Mouse (Mus musculus) thymus, adult 2 months (tissue): ENCODE data around the gene Trim28. TPM values are rescaled to one million over a fixed set of nuclear protein-coding genes. Genes with fewer than 3 reads are reported as not detected.

Source experiments
- DNase-seq: peaks from one replicate; pipeline ENCODE4 v3.0.0; 2021
- H3K27ac ChIP-seq: fragments of 200-500 bp; 2 replicates; pipeline ENCODE4 v1.5.1; 2012; ENCODE audit warnings: low read length, control low read depth; ENCODE audit not compliant: control insufficient read depth, insufficient read depth
- H3K27me3 ChIP-seq: fragments of 200-500 bp; 2 replicates; pipeline ENCODE4 v1.6.1; 2012; ENCODE audit warnings: mild to moderate bottlenecking, low read length, moderate library complexity, mixed read lengths; ENCODE audit not compliant: control insufficient read depth, insufficient read depth
- H3K36me3 ChIP-seq: fragments of 200-500 bp; 2 replicates; pipeline ENCODE4 v1.6.1; 2012; ENCODE audit warnings: mild to moderate bottlenecking, low read length, moderate library complexity; ENCODE audit not compliant: control insufficient read depth, insufficient read depth
- H3K4me1 ChIP-seq: fragments of 200-500 bp; replicated peaks from 2 replicates; pipeline ENCODE4 v1.6.1; 2012; ENCODE audit warnings: low read length; ENCODE audit not compliant: control insufficient read depth, insufficient read depth
- H3K4me3 ChIP-seq: fragments of 200-500 bp; 2 replicates; pipeline ENCODE4 v1.5.1; 2012; ENCODE audit warnings: mild to moderate bottlenecking, low read length, control low read depth, moderate library complexity; ENCODE audit not compliant: control insufficient read depth, insufficient read depth
- CTCF ChIP-seq: fragments of 200-500 bp; IDR thresholded peaks from 2 replicates; pipeline ENCODE4 v1.5.1; 2012; ENCODE audit warnings: mild to moderate bottlenecking, control low read depth, low read length, moderate library complexity, borderline replicate concordance; ENCODE audit not compliant: control insufficient read depth, poor library complexity, insufficient read depth; ENCODE audit errors: extremely low read depth
- POLR2A ChIP-seq: fragments of 200-500 bp; IDR thresholded peaks from 2 replicates; pipeline ENCODE4 v1.6.1; 2012; ENCODE audit warnings: mild to moderate bottlenecking, low read length, control low read depth, moderate library complexity; ENCODE audit not compliant: control insufficient read depth, poor library complexity, insufficient read depth; ENCODE audit errors: extremely low read depth
- WGBS: fragments of 180-500 bp; shearing (Covaris S2); methylation state at CpG from one replicate; pipeline ENCODE4 v1.1.7; 2018; 5-methylcytosine and 5-hydroxymethylcytosine counted together
- polyA plus RNA-seq: library from polyadenylated mRNA; depleted of rRNA; stranded (reverse); fragments of >200 nt; gene quantifications from 2 replicates; pipeline ENCODE4 v1.2.3, GENCODE M21; 2012; rRNA removed

The Trim28 gene
- polyA plus RNA-seq = 902 and 905 TPM in 2 replicates

- Histone ChIP-seq H3K27me3 (no peaks in the 10 kb centered on the region), H3K4me3 (no peak within 1 kb of the TSS), H3K36me3 (no peaks in the 10 kb centered on the region), H3K27ac (no peak within 1 kb of the TSS), H3K4me1 (no peaks in the 10 kb centered on the region)
- DNase-seq = no peak
- TF ChIP-seq CTCF (no peak), POLR2A (no peak)
- 90% methylated on average over 3 of the region's 3 CpGs for WGBS
Observed at GRCm38 (mm10) chr7:12998851-12999250, at the start of gene Trim28. Gene Trim28 (plus strand): TSS chr7:12999114.

GRCm38 (mm10) chr7:12949872-12950229, 49.1 kb upstream of the Trim28 start:
- TF ChIP-seq POLR2A = no peak
- no peak for TF ChIP-seq CTCF
- Histone ChIP-seq H3K4me3 (peak overlapping the region; percentile 69), H3K27me3 (no peaks in the 10 kb centered on the region), H3K36me3 (no peaks in the 10 kb centered on the region), H3K4me1 (peaks cover 8% of the 10 kb centered on the region), H3K27ac (peak overlapping the region; percentile 33)
- DNase-seq = no peak
- WGBS = 1% methylated on average over 16 of the region's 16 CpGs

GRCm38 (mm10) chr7:12954896-12955295, 44.0 kb upstream of the Trim28 start:
- Histone ChIP-seq H3K27ac (no peak overlapping the region), H3K36me3 (no peaks in the 10 kb centered on the region), H3K4me1 (peaks cover 4% of the 10 kb centered on the region; the same call in 1 of the 2 replicates), H3K4me3 (no peak overlapping the region), H3K27me3 (no peaks in the 10 kb centered on the region)
- 25% methylated on average over 3 of the region's 3 CpGs for WGBS
- no peak for DNase-seq
- TF ChIP-seq CTCF (no peak), POLR2A (no peak)

GRCm38 (mm10) chr7:12957511-12957910, 41.4 kb upstream of the Trim28 start:
- TF ChIP-seq CTCF (no peak), POLR2A (no peak)
- WGBS = 80% methylated on average over 5 of the region's 5 CpGs
- H3K36me3 ChIP-seq = no peaks in the 10 kb centered on the region
- no peak overlapping the region for H3K4me3 ChIP-seq
- no peak for DNase-seq
- H3K27me3 ChIP-seq = no peaks in the 10 kb centered on the region
- H3K27ac ChIP-seq = no peak overlapping the region
- peaks cover 7% of the 10 kb centered on the region; the same call in 1 of the 2 replicates for H3K4me1 ChIP-seq

GRCm38 (mm10) chr7:12958948-12959347, 40.0 kb upstream of the Trim28 start:
- WGBS = 79% methylated on average over 4 of the region's 4 CpGs
- DNase-seq = no peak
- TF ChIP-seq POLR2A = no peak
- TF ChIP-seq CTCF = no peak
- no peaks in the 10 kb centered on the region for H3K36me3 ChIP-seq
- H3K4me1 ChIP-seq = peaks cover 8% of the 10 kb centered on the region; the same call in 1 of the 2 replicates
- H3K27ac ChIP-seq = no peak overlapping the region
- H3K27me3 ChIP-seq = no peaks in the 10 kb centered on the region
- no peak overlapping the region for H3K4me3 ChIP-seq

GRCm38 (mm10) chr7:12959718-12960117, 39.2 kb upstream of the Trim28 start:
- 91% methylated on average over 4 of the region's 4 CpGs for WGBS
- Histone ChIP-seq H3K4me3 (no peak overlapping the region), H3K4me1 (peaks cover 8% of the 10 kb centered on the region; the same call in 1 of the 2 replicates), H3K36me3 (no peaks in the 10 kb centered on the region), H3K27me3 (no peaks in the 10 kb centered on the region), H3K27ac (no peak overlapping the region)
- DNase-seq = no peak
- no peak for TF ChIP-seq POLR2A
- TF ChIP-seq CTCF = no peak

- Histone ChIP-seq H3K27ac (peak overlapping the region; percentile 91), H3K4me3 (peak overlapping the region; percentile 84), H3K36me3 (no peaks in the 10 kb centered on the region), H3K27me3 (no peaks in the 10 kb centered on the region), H3K4me1 (peaks cover 18% of the 10 kb centered on the region)
- WGBS = under 1% methylated on average over 29 of the region's 29 CpGs
- peak; percentile 69 for DNase-seq
- TF ChIP-seq POLR2A (no peak), CTCF (no peak)
Observed at GRCm38 (mm10) chr7:12961511-12962141, 37.3 kb upstream of the Trim28 start.
